Mouse (Mus musculus) telencephalon, adult 2 months (tissue): ENCODE data around the gene Yy1.

Experiments
- DNase-seq: peaks from one replicate; pipeline ENCODE4 v3.0.0-alpha.2; 2011; ENCODE audit warnings: low read depth, low spot score

Gene Yy1

DNA sequence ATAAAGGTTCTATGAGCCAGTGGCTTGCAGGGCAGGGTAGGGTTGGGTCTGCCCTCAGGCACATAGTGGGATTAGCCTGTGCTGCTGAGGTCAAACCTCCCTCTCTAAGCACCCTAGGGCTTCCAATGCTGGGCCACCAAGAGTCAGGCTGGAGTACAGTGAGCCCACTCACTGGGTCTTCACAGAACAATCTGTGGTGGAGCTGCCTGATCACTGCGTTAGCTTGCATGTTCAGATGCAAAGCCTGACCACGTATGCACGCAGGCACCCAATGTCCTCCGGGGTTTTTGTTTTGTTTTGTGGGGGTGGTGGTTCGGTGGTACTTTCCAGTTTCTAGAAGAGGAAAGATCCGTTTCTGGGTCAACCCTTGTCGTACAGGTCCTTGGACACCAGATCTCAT lies 64.3 kb downstream of the Yy1 start:
- DNase-seq: no peak

DNA sequence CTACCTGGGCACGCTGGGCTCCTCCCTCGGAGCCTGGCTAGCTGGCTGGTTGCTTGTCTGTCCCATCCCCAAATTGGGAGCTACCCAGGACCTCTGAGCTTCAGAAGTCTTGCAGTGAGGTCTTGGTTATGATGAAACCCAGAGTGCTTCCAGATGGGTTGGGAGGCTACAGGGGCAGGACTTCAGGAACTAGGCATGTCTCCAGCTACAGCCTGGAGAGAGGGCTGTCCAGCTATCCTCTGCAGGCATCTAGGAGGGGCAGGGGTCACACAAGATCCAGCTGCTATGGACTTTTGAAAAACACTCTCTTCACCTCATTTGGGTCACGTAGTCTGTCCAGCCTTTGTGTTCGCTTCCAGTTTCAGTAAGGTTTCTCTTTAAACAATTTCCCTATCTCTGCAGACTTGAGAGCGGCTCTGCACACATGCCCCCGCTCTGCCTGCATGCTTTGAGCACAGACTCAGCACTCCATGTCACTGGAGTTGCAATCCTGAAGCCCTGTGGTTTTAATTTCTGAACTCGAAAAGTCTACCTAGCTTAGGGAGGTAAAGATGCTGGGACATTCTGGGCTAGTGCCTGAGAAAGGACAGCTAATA lies 64.9 kb downstream of the Yy1 start:
- DNase-seq: no peak

DNA sequence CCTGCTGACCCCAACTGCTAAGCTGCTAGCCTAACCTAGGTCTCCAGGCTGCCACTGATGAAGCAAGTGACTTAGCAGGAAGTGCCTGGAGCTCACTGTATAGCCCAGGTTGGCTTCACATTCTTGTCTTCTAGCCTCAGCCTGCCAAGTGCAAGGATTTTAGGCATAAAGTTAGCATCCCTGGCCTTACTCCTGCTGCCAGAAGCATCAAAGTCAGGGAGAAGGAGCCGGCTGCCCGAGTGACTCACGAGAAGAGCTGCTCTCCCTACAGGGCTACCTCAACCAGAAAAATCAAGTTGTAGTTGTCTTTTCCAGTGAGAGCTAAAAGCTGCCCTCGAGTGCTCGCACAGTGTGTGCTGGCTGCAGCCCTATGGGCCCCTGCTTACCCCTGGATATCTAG lies 65.7 kb downstream of the Yy1 start:
- no peak for DNase-seq

DNA sequence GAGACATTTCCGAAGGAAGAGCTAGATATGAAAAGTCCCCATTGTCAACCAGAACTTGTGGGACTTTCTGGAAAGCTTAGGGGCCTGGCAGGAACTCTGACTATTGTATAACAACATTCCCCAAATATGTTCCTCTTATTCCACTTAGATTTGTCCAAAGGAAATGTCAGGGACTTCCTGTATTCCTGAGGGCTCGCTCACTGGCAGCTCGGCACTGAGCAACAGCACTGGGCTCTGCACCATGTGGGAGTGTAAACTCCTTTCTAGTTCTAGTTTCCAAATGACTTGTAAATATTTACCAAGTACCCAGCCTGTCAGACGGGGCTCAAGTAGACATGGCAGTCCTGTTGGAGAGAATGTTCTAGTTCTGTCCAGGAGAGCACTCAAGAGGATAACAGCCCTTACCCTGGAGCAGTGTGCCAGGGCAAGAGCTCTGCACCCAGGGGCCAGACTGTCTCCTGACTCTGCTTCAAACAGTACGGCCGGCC lies 72.3 kb downstream of the Yy1 start:
- no peak for DNase-seq

DNA sequence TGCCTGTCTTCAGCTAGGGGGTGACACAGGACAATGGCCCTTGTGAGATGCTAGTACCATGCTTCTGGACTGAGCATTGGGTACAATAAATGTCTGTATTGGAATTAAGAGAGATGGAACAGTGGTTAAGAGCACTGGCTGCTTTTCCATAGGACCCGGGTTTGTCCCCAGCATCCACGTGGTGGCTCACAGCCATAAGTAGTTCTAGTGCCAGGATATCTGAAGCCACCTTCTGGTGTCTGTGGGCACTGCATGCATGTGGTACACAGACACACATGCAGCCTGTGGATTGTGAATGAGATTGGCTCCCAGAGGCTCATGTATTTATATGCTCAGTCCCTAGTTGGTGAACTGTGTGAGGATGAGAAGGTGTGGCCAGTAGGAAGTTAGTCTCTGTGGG lies 76.8 kb downstream of the Yy1 start:
- no peak for DNase-seq
